Mouse (Mus musculus) stomach, postnatal 0 days (tissue): Measurements from ENCODE around the gene Bank1.

Experiments
- CTCF ChIP-seq: IDR thresholded peaks from 2 replicates; pipeline ENCODE4 v1.5.1; 2016; ENCODE audit warnings: antibody characterized with exemption, low read depth, mild to moderate bottlenecking, moderate library complexity
- EP300 ChIP-seq: optimal IDR thresholded peaks from 2 replicates; pipeline ENCODE3; 2016; ENCODE audit warnings: antibody characterized with exemption

- TF ChIP-seq CTCF, result no peak
- TF ChIP-seq EP300, result no peak
Observed at GRCm38 (mm10) chr3:136084066-136084465, 241.8 kb downstream of the Bank1 start.
